Mouse (Mus musculus): ENCODE results near the gene R3hdml.
"Not testable (repeated sequence)": the region's sequence is repeated elsewhere in the genome, so short reads cannot be mapped to it uniquely, and the experiment has no call there.

Gene R3hdml

GRCm38 (mm10) chr2:163492018-163492417 lies at the start of gene R3hdml:
Gene R3hdml, plus strand, starts transcription at chr2:163492318.
- no peak for DNase-seq

- no peak for DNase-seq
Measured at GRCm38 (mm10) chr2:163443543-163443942, 48.6 kb upstream of the R3hdml start.

DNA sequence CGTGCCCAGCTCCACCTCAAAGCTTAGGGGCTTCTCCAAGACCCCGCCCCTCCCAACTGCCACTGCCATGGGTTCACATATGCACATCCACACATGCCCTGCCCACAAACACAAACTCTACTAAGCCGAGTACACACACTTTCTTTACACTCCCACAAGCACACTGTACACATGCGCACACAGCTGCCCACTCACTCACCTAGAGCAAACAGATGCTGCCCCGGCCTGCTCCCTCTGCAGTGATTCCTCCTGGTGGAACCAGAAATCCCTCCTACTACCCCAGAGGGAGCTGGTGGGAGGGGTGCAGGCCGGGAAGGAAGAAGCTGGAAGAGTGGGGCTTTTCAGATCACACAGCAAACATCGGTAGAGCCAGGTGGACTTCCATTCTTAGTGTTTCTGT lies 48.1 kb upstream of the R3hdml start:
- DNase-seq: peak; percentile 63

DNA sequence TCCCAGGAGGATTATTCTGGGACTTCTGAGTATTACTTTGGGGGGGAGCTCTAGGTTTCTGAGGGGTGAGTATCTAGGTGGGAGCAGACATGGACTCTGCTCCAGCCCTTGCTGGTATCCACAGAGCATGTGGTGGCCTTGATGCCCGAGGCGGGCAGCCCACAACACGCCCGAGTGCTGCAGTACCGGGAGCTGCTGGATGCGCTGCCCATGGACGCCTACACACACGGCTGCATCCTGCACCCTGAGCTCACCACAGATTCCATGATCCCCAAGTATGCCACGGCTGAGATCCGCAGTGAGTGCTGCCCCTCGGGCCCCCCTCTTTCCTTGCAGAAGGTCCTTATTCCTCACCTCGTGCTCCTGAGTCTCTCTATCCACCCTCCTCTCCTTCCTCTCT lies 44.7 kb upstream of the R3hdml start:
- DNase-seq: peak; percentile 41

DNA sequence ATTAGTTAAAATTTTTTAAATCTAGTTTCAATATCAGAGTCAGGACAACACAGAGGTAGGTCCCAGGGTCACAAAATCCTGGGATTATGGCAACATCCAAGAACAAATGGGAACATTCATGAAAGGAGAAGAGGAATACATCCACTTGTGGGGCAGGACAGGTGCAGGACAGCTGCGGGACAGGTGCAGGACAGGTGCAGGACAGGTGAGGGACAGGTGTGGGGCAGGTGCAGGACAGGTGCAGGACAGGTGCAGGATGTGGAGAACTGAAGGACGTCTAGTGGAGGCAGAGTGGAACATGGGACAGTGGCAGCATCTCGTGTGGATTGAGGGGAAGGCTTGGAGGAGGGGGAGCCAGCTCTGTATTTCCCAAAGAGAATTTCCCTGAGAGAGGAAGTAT lies 42.8 kb upstream of the R3hdml start:
- no peak for DNase-seq

DNA sequence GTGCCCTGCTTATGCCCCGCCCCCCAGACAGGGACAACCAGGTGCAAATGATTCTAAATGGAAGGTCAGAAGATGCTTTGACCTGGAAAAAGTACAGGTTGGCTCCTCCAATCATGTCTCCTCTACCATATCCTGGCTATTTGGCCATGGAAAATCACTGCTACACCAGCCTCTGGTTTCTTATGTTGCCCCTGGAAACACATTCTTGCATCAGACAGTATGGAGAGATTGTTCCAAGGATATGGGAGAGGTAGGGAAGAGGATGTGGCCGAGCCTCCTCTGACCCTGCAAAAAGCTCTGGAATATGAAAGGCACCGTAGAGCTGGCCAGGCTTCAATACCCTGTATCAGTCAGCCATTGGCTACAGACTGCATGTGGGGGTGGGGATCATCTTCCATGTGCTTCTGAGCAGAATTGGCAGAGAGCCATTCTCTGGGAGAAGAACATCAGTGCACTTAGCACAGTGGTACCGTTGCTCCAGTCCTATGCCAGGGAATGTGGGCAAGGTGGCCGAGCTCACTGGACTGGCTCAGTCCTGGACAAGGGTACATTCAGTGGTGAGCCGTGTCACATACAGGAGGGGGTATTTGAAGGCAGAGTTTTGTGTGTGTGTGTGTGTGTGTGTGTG lies 41.3 kb upstream of the R3hdml start:
- peak; percentile 70 for DNase-seq

DNA sequence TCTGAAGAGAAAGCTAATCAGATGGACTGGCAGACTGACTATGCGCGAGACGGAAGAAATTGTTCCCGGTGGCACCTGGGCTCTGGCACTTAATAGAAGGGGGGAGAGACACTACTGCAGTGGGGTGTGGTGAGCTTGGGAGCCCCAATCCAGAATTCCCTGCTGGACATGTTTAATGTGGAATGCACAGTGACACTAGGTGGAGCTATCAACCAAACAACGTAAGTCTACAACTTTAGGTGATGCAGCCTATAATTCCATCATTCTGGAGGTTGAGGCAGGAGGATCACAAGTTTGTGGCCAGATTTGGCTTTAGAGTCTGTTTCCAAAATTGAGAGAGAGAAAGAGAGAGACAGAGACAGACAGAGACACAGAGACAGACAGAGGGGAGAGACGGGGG lies 39.4 kb upstream of the R3hdml start:
- no peak for DNase-seq

GRCm38 (mm10) chr2:163453378-163453777 lies 38.7 kb upstream of the R3hdml start:
- no peak for DNase-seq

DNA sequence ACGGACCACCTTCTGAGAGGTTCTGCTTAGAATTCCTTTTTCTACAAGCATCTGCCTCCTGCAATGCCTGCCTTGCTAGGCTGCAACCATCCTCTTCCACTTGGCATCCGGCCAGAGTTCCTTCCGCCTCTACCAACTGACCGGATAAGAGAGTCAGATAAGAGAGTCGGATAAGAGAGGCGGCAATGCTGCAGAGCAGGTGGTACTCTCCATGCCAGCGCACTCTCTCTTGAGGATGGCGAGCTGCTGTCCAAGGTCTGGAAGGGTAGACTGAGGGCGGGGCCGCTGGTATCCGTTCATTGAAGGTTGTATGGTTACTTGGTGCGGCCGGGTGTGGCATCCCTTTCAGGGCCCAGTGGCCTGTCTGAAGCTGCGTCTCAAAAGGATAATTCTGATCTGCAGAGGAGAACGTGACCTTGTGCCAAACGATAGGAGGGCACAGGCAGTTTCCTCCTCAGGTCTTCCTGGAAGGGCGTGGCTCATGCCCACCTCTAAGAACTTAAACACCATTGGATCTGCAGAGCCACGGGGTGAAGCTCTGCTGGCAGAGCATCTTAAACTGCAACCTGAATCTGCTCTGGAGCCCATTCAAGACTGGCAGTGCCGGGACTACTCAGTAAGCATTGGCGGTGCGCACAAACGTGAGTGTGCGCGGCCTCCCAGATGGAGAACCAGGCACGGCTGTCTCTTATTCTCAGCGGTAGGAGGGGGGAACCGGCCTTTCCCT lies 33.4 kb upstream of the R3hdml start:
- no peak for DNase-seq

DNA sequence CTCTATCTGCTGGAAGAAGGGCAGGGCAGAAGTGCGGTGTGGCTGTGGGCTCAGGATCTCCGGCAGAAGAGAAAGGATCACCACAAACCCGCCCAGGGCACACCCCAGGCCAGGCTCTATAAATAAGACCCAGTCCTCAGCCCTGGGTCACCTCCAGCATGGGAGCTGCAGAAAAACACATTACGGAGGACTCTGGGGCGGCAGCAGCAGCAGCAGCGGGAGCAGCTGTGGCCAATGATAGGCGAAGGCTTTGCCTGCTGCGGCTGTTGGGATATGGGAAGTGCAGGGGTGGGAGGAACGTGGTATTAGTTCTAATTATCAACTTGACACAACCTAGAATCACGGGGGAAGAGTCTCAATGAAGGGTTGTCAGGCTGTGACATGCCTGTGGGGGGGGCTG lies 32.7 kb upstream of the R3hdml start:
- no peak for DNase-seq

- no peak for DNase-seq
Measured at GRCm38 (mm10) chr2:163460622-163461021, 31.5 kb upstream of the R3hdml start.

DNA sequence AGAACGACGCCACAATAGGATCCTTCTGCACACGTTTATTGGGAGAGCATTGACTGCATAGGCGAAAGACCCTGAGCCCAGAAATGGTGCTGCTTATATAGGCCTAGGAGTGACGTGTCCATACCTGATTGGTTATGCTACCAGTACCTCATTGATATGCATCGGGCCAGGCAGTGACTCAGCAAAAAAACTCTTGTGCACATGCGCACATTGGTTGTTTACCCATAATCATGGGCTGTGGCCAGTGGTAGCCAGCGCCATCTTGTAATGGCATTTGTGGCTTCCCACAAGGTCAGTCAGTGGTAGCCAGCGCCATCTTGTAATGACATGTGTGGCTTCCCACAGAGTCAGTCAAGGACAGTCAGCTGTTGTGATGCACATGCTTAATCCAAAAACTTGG lies 30.8 kb upstream of the R3hdml start:
- not testable (repeated sequence) for DNase-seq

DNA sequence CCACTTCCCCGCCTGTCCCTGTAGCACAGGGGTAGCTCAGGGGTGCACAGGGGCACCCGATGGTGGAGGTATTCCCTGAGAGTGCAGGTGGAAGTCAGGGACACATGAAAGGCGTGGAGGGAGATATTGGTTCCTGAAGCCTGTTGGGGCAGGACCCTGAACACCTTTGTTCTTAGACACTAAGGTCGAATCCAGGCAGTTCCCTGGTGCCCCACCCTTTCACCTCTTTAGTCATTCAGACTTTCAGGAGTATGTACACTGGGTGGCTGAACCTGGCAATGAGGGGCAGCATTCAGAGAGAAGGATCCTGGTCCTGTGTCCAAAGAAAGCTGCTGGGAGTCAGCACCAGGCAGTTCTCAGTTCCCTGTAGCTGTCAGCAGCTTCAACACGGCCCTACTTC lies 29.7 kb upstream of the R3hdml start:
- no peak for DNase-seq

DNA sequence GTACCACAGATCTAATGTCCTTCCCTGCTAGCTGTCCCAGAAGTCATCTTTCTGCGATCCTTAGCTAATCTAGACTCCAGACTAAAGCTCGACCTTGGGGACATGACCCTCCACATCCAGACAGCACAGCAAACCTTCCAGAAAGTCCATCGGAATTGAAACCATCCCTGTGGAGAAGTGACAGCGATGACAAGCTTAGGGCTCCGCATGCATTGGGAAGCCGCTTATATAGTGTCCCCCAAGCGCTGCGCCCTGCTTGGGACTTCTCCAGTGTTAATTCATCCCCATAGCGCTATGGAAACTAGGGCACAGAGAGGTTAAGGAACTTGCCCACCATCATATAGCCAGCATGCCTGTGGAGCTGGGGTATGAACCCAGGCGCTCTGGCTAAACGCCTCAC lies 29.3 kb upstream of the R3hdml start:
- DNase-seq: no peak

- no peak for DNase-seq
Measured at GRCm38 (mm10) chr2:163463251-163463769, 28.8 kb upstream of the R3hdml start.

- no peak for DNase-seq
Measured at GRCm38 (mm10) chr2:163463998-163464397, 28.1 kb upstream of the R3hdml start.

- DNase-seq: no peak
Measured at GRCm38 (mm10) chr2:163464562-163464961, 27.6 kb upstream of the R3hdml start.

DNA sequence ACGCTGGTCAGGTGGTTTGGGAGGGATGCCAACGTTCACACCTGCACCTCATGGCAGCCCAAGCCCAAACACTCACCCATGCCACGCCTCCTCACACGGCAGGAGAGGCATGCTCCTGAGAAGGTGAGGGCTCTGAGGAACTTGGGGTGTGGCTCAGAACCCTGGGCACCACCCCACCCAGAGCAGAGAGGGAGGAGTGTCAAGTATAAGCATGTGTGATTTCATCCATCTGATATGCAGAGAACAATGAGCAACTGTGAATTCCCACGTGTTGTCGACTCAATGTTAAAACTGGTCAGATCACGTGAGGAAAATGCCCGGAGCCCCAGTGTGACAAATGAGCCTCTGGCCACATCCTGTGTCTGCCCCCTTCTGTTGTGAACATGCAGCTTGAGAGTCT lies 25.3 kb upstream of the R3hdml start:
- DNase-seq: no peak

DNA sequence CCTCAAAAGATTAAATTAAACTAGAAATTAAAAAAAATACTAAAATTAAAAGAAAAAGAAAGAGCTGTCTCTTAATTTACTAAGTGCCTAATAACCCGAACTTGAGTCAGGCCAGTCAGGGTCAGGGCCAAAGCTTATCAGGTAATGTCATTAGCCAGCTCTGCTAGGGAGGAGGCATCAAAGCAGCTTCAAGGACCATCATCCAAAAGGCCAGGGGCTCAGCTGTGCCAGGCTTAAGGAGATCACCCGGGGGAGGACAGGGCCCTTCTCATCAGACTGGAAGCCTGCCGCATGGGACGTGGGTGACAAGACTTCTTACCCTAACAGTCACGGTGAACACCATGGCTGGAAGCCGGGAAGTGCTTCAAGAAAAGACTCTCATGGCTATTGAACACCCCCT lies 24.5 kb upstream of the R3hdml start:
- DNase-seq: no peak

- no peak for DNase-seq
Measured at GRCm38 (mm10) chr2:163468866-163469265, 23.3 kb upstream of the R3hdml start.

DNA sequence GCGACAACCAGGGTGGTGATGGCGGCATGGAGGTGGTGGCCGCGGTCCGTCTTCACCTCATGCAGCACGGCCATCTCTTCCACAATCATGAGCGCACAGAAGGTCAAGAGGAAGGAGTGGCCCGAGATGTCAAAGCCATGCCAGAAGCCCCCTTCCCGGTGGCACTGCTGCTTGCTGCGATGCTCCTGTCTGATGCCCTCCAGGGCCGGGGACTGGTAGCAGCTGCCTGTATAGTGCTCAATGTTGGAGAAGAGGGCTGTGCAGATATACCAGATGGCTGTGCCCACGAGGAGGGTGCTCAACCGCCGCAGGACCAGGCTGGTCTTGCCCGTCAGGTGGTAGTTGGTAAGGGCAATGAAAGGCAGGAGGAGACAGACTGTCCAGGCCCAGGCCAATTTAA lies 22.4 kb upstream of the R3hdml start:
- DNase-seq: no peak

GRCm38 (mm10) chr2:163471136-163471535 lies 21.0 kb upstream of the R3hdml start:
- DNase-seq: no peak

DNA sequence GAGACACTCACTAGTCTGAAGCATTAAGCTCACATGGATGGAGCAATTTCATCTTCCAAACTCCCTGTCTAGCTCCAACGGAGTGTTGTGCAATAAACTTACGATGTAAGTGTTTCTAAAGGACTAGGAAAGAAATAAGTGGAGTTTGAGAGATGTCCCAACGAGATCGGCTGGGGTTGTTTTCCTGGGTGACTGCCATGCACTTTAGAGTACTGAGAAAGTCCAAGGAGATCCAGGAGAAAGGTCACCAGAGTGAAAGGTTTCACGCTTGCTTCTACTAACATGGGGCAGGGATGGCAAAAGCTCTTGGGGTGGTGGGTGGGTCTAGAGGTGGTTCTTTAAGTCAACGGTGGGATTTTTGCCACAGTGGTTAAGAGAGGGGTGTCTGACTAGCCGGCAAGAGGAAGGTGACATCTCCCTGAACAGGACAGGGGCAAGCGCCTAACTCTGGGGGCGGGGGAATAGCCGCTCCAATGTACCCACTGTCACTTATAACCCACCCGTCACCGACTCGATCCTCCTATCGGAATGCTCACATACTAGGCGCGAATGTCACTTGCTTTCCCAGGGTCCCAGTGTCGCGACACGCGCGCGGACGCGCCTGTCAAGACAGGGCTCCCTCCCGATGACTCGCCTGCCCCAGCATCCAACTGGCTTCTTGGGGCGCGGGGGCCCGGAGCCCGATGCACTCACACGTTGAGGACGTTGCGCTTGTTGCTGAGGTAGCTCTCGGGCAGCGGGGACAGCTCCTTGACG lies 20.2 kb upstream of the R3hdml start:
- no peak for DNase-seq

DNA sequence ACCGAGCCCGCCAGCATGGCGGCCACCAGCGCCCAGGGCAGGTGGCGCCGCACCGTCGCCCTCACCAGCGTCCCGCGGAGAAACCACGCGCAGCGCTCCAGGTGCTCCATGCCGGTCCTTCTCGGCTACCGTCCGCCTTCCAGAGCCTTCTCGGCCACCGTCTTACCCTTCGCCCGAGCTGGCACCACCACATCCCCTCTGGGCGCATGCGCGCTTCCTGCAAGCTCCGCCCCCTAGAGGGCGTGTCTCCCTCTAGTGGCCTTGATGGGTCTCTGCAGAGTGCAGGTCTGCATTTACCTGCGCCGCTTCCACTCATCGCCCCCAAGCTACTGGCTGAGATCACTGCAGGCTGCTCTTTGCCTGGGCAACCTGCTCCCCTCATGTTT lies 19.7 kb upstream of the R3hdml start, which contains the start of gene Fitm2:
Fitm2 (minus strand) TSS at position 164 of the 386 bp plus-strand sequence.
- DNase-seq: peak; percentile 96

Measured in right cerebral cortex, adult 18-20 months (tissue).